ENCODE assay signal across 31 mouse cellular contexts in genomic region chr2:146337540-146337939, GRCm38 (mm10).
"Had no signal": no experiment of that assay in that cellular context is flagged by ENCODE, and none has a peak within 500 bp of the region (broad histone marks: within the 10 kb centered on the region; RNA-seq: fewer than 3 reads in every experiment).

No protein-coding gene starts in this region.

- H3K4me2 ChIP-seq: limb, embryonic 12.5 days; limb, embryonic 13.5 days; limb, embryonic 15.5 days; liver, embryonic 11.5 days; liver, embryonic 12.5 days; liver, embryonic 13.5 days; liver, embryonic 15.5 days; lung, embryonic 14.5 days; lung, embryonic 15.5 days; midbrain, embryonic 11.5 days; midbrain, embryonic 12.5 days; midbrain, embryonic 13.5 days had no signal

- H3K9me3 ChIP-seq: limb, embryonic 10.5 days; limb, embryonic 12.5 days; limb, embryonic 13.5 days; limb, embryonic 15.5 days; liver, embryonic 12.5 days; liver, embryonic 13.5 days; liver, embryonic 15.5 days; lung, embryonic 15.5 days; megakaryocyte, embryonic 14.5 days; midbrain, embryonic 10.5 days; midbrain, embryonic 12.5 days; midbrain, embryonic 13.5 days had no signal

- H3K27me3 ChIP-seq: limb, embryonic 12.5 days; limb, embryonic 13.5 days; limb, embryonic 15.5 days; liver, embryonic 12.5 days; liver, embryonic 13.5 days; liver, embryonic 15.5 days; lung, embryonic 15.5 days; megakaryocyte, embryonic 14.5 days; midbrain, embryonic 12.5 days had no signal

- H3K4me1 ChIP-seq: limb, embryonic 10.5 days; limb, embryonic 12.5 days; limb, embryonic 13.5 days; limb, embryonic 15.5 days; liver, embryonic 12.5 days; liver, embryonic 13.5 days; liver, embryonic 15.5 days; lung, embryonic 15.5 days had no signal

- H3K27ac ChIP-seq: left cerebral cortex, adult 2 months; limb, embryonic 10.5 days; limb, embryonic 12.5 days; limb, embryonic 13.5 days; limb, embryonic 15.5 days; liver, embryonic 12.5 days; liver, embryonic 13.5 days; liver, embryonic 14.5 days; liver, embryonic 15.5 days; lung, embryonic 15.5 days; macrophage; midbrain, embryonic 10.5 days; midbrain, embryonic 12.5 days; midbrain, embryonic 13.5 days had no signal

- H3K4me3 ChIP-seq: left cerebral cortex, adult 2 months; limb, embryonic 10.5 days; limb, embryonic 12.5 days; limb, embryonic 13.5 days; limb, embryonic 15.5 days; liver, embryonic 12.5 days; liver, embryonic 13.5 days; liver, embryonic 15.5 days; lung, embryonic 15.5 days; megakaryocyte, embryonic 14.5 days; midbrain, embryonic 10.5 days; midbrain, embryonic 12.5 days; midbrain, embryonic 13.5 days; myocyte had no signal

- DNase-seq: left cerebral cortex, postnatal 4 days; liver; liver, embryonic 13.5 days; liver, postnatal 0 days; lung, adult 18-20 months; lung, adult 2 months; lung, embryonic 14.5 days; lung, postnatal 10 days; lung, postnatal 14 days; lung, postnatal 36 days; lung, postnatal 4 days; midbrain, embryonic 14.5 days had no signal

- H3K36me3 ChIP-seq: limb, embryonic 15.5 days; lung, embryonic 15.5 days had no signal

- H3K9ac ChIP-seq: limb, embryonic 12.5 days; limb, embryonic 13.5 days; limb, embryonic 15.5 days; liver, embryonic 12.5 days; liver, embryonic 13.5 days; liver, embryonic 14.5 days; liver, embryonic 15.5 days; liver, postnatal 0 days; lung, embryonic 14.5 days; lung, embryonic 15.5 days; midbrain, embryonic 12.5 days; midbrain, embryonic 13.5 days had no signal

- ATAC-seq: liver, embryonic 12.5 days; liver, postnatal 0 days; lung, postnatal 0 days; midbrain, embryonic 13.5 days; midbrain, embryonic 16.5 days had no signal
